Mouse (Mus musculus) lung, embryonic 15.5 days (tissue): ENCODE data around the gene Gm9747. TPM values are rescaled to one million over a fixed set of nuclear protein-coding genes. Genes with fewer than 3 reads are reported as not detected.

Source experiments
- ATAC-seq: fragments of 200-750 bp; cut with Nextera tagmentation; 2 replicates; pipeline ENCODE4 v1.8.0; 2017; ENCODE audit warnings: moderate number of reproducible peaks, borderline replicate concordance; ENCODE audit not compliant: low FRiP score, low TSS enrichment; ENCODE audit errors: extremely low read depth
- H3K27ac ChIP-seq: fragments of 300-500 bp; sonication (generic); 2 replicates; pipeline ENCODE4 v1.5.1; 2015; ENCODE audit warnings: moderate library complexity, mild to moderate bottlenecking, inconsistent platforms
- H3K27me3 ChIP-seq: fragments of 300-500 bp; sonication (generic); 2 replicates; pipeline ENCODE4 v1.6.1; 2015; ENCODE audit warnings: inconsistent platforms
- H3K36me3 ChIP-seq: fragments of 300-500 bp; sonication (generic); 2 replicates; pipeline ENCODE4 v1.6.1; 2015; ENCODE audit warnings: inconsistent platforms
- H3K4me1 ChIP-seq: fragments of 300-500 bp; sonication (generic); 2 replicates; pipeline ENCODE4 v1.6.1; 2015; ENCODE audit warnings: inconsistent platforms
- H3K4me2 ChIP-seq: fragments of 300-500 bp; sonication (generic); 2 replicates; pipeline ENCODE4 v1.6.1; 2015; ENCODE audit warnings: inconsistent platforms, mild to moderate bottlenecking, moderate library complexity
- H3K4me3 ChIP-seq: fragments of 300-500 bp; sonication (generic); 2 replicates; pipeline ENCODE4 v1.5.1; 2015; ENCODE audit warnings: mild to moderate bottlenecking, inconsistent platforms
- H3K9ac ChIP-seq: fragments of 300-500 bp; sonication (generic); 2 replicates; pipeline ENCODE4 v1.6.1; 2015; ENCODE audit warnings: inconsistent platforms
- H3K9me3 ChIP-seq: fragments of 300-500 bp; sonication (generic); 2 replicates; pipeline ENCODE4 v1.6.1; 2016; ENCODE audit warnings: inconsistent platforms
- WGBS: fragments of 180-500 bp; shearing (Covaris S2); methylation state at CpG from one replicate; pipeline ENCODE4 v1.1.7; 2015; 5-methylcytosine and 5-hydroxymethylcytosine counted together
- polyA plus RNA-seq: library from polyadenylated mRNA; unstranded; fragments of >200 nt; fragmentation: Nextera tagmentation; extraction: Ambion mirVana; gene quantifications from 2 replicates; pipeline ENCODE4 v1.2.1, GENCODE M21; 2015

Gene Gm9747
- polyA plus RNA-seq, 1 experiment from 2014 or later: 35.0 TPM

GRCm38 (mm10) chr1:82260055-82260454, 27.1 kb downstream of the Gm9747 start:
- Histone ChIP-seq H3K27me3 (no peaks in the 10 kb centered on the region), H3K36me3 (0 out of 2 replicates have a peak, but pooled peaks cover 6% of the 10 kb centered on the region), H3K4me2 (no peak overlapping the region), H3K9ac (no peak overlapping the region), H3K4me3 (no peak overlapping the region), H3K9me3 (no peaks in the 10 kb centered on the region), H3K27ac (no peak overlapping the region), H3K4me1 (peaks cover 14% of the 10 kb centered on the region; the same call in 1 of the 2 replicates)
- WGBS: 61% methylated on average over 3 of the region's 3 CpGs
- ATAC-seq: no peak

GRCm38 (mm10) chr1:82261053-82261618, 28.2 kb downstream of the Gm9747 start:
- H3K27me3 ChIP-seq: no peaks in the 10 kb centered on the region
- no peak overlapping the region for H3K4me3 ChIP-seq
- peaks cover 14% of the 10 kb centered on the region; the same call in 1 of the 2 replicates for H3K4me1 ChIP-seq
- no peak overlapping the region for H3K4me2 ChIP-seq
- peaks cover 4% of the 10 kb centered on the region; the same call in 1 of the 2 replicates for H3K36me3 ChIP-seq
- no peak overlapping the region for H3K9ac ChIP-seq
- H3K27ac ChIP-seq: no peak overlapping the region
- ATAC-seq: no peak
- no peaks in the 10 kb centered on the region for H3K9me3 ChIP-seq
- WGBS: 66% methylated on average over 9 of the region's 9 CpGs

DNA sequence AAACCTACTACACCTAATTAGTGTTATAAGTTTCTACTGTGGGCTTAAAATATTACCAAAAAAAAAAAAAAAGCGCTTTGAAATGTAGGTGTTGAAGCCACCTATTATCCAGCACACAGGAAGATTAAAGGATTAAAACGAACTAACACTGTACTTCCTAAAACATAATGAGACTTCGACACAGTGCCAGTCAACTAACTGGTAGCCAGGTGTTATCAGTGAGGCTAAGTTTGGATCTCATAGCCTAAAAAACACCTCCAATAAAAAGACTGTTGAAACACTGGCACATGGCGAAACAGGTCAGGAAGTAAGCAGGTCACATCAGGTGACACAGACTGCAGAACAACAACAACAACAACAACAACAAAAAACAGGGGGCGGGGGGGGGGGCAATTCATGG, 28.7 kb downstream of the Gm9747 start:
- WGBS: 81% methylated on average over 5 of the region's 5 CpGs
- Histone ChIP-seq H3K4me2 (no peak overlapping the region), H3K9ac (no peak overlapping the region), H3K4me3 (no peak overlapping the region), H3K4me1 (peaks cover 14% of the 10 kb centered on the region; the same call in 1 of the 2 replicates), H3K9me3 (no peaks in the 10 kb centered on the region), H3K36me3 (peaks cover 5% of the 10 kb centered on the region; the same call in 1 of the 2 replicates), H3K27me3 (no peaks in the 10 kb centered on the region), H3K27ac (no peak overlapping the region)
- ATAC-seq: no peak

- no peaks in the 10 kb centered on the region for H3K27me3 ChIP-seq
- H3K9ac ChIP-seq: no peak overlapping the region
- no peak for ATAC-seq
- H3K36me3 ChIP-seq: peaks cover 5% of the 10 kb centered on the region; the same call in 1 of the 2 replicates
- no peak overlapping the region for H3K4me2 ChIP-seq
- H3K4me3 ChIP-seq: no peak overlapping the region
- H3K27ac ChIP-seq: no peak overlapping the region
- H3K9me3 ChIP-seq: no peaks in the 10 kb centered on the region
- peaks cover 12% of the 10 kb centered on the region; the same call in 1 of the 2 replicates for H3K4me1 ChIP-seq
- WGBS: 71% methylated on average over 1 of the region's 1 CpGs
Measured at GRCm38 (mm10) chr1:82262331-82262730, 29.4 kb downstream of the Gm9747 start.

DNA sequence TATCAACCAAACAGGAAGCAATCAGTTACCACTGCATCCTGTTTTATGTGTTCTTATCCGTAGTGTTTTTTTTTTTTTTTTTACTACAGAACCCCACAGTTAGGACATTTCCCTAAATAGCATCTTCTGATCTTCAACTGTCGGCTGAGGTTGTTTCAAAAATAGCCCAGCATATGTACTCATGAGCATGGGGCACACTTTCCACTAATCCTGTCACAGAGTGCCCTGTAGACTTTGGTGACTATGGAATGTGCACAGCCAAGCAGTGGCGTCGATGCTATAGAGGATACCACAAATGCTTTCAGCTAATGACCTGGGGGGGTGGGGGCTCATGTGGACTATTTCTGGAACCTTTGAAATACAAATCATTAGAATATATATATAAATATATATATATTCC, 34.6 kb downstream of the Gm9747 start:
- no peak overlapping the region for H3K9ac ChIP-seq
- no peak for ATAC-seq
- no peak overlapping the region for H3K4me3 ChIP-seq
- WGBS: 45% methylated on average over 4 of the region's 4 CpGs
- no peaks in the 10 kb centered on the region for H3K27me3 ChIP-seq
- H3K9me3 ChIP-seq: no peaks in the 10 kb centered on the region
- no peak overlapping the region for H3K4me2 ChIP-seq
- 0 out of 2 replicates have a peak, but pooled peaks cover under 1% of the 10 kb centered on the region for H3K4me1 ChIP-seq
- H3K36me3 ChIP-seq: peaks cover 26% of the 10 kb centered on the region; the same call in 1 of the 2 replicates
- no peak overlapping the region for H3K27ac ChIP-seq

GRCm38 (mm10) chr1:82272231-82272630, 39.3 kb downstream of the Gm9747 start:
- Histone ChIP-seq H3K27ac (no peak overlapping the region), H3K9me3 (no peaks in the 10 kb centered on the region), H3K4me2 (no peak overlapping the region), H3K4me3 (no peak overlapping the region), H3K4me1 (peaks cover 21% of the 10 kb centered on the region), H3K27me3 (no peaks in the 10 kb centered on the region), H3K36me3 (peaks cover 36% of the 10 kb centered on the region), H3K9ac (no peak overlapping the region)
- ATAC-seq: no peak
- 77% methylated on average over 5 of the region's 5 CpGs for WGBS

- H3K27ac ChIP-seq: no peak overlapping the region
- no peak overlapping the region for H3K9ac ChIP-seq
- H3K4me3 ChIP-seq: no peak overlapping the region
- 43% methylated on average over 6 of the region's 6 CpGs for WGBS
- peaks cover 48% of the 10 kb centered on the region for H3K36me3 ChIP-seq
- ATAC-seq: no peak
- no peak overlapping the region for H3K4me2 ChIP-seq
- H3K27me3 ChIP-seq: no peaks in the 10 kb centered on the region
- no peaks in the 10 kb centered on the region for H3K9me3 ChIP-seq
- peaks cover 21% of the 10 kb centered on the region for H3K4me1 ChIP-seq
Measured at GRCm38 (mm10) chr1:82273529-82273928, 40.6 kb downstream of the Gm9747 start.

- peaks cover 46% of the 10 kb centered on the region for H3K36me3 ChIP-seq
- no peaks in the 10 kb centered on the region for H3K9me3 ChIP-seq
- WGBS: 14% methylated on average over 1 of the region's 1 CpGs
- no peak overlapping the region for H3K9ac ChIP-seq
- H3K27ac ChIP-seq: peak overlapping the region; percentile 11; the same call in 1 of the 2 replicates
- no peaks in the 10 kb centered on the region for H3K27me3 ChIP-seq
- no peak overlapping the region for H3K4me3 ChIP-seq
- ATAC-seq: no peak
- H3K4me2 ChIP-seq: no peak overlapping the region
- H3K4me1 ChIP-seq: peaks cover 22% of the 10 kb centered on the region
Measured at GRCm38 (mm10) chr1:82274361-82274760, 41.4 kb downstream of the Gm9747 start.

- no peak overlapping the region for H3K4me3 ChIP-seq
- H3K9ac ChIP-seq: no peak overlapping the region
- no peaks in the 10 kb centered on the region for H3K27me3 ChIP-seq
- no peak overlapping the region for H3K4me2 ChIP-seq
- H3K9me3 ChIP-seq: no peaks in the 10 kb centered on the region
- H3K4me1 ChIP-seq: peaks cover 34% of the 10 kb centered on the region
- H3K36me3 ChIP-seq: peaks cover 31% of the 10 kb centered on the region
- ATAC-seq: no peak
- WGBS: 38% methylated on average over 1 of the region's 1 CpGs
- no peak overlapping the region for H3K27ac ChIP-seq
Measured at GRCm38 (mm10) chr1:82279768-82280167, 46.9 kb downstream of the Gm9747 start.

GRCm38 (mm10) chr1:82281823-82282222, 48.9 kb downstream of the Gm9747 start:
- Histone ChIP-seq H3K4me1 (peaks cover 21% of the 10 kb centered on the region), H3K27ac (no peak overlapping the region), H3K27me3 (no peaks in the 10 kb centered on the region), H3K9me3 (no peaks in the 10 kb centered on the region), H3K4me3 (no peak overlapping the region), H3K36me3 (peaks cover 19% of the 10 kb centered on the region), H3K9ac (no peak overlapping the region), H3K4me2 (no peak overlapping the region)
- 60% methylated on average over 6 of the region's 6 CpGs for WGBS
- no peak for ATAC-seq

DNA sequence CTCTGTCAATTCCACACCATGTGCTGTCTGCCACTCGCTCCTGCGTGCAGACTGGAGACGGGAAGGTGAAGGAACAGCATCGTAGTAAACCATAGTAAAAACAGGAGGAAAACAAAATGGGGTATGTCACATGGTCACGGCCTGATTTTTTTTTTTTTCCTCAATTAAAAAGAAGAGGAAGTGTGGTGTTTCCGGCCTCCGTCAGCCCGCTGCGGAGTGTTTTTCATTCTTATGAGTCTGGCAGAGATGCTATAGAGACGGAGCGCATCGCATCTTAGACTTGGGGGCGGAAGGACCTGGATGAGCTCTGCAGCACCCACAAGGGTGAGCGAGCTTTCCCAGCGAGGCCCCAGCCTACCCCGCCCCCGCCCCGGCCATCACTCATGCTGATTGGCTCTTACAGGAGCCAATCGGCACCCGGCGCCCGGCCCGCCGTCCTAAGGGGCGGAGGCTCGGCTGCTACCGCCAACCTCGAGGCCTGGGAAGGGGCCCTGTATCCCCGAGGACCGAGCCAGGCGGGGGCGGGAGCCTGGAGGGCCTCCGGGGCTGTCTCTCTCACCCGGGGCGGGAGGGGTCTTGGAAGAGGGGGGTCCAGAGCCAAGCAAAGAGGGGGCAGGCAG, 50.2 kb downstream of the Gm9747 start:
- peaks cover 7% of the 10 kb centered on the region; the same call in 1 of the 2 replicates for H3K36me3 ChIP-seq
- H3K27ac ChIP-seq: peak overlapping the region; percentile 93
- peak overlapping the region; percentile 46 for H3K9ac ChIP-seq
- H3K4me1 ChIP-seq: peaks cover 28% of the 10 kb centered on the region
- H3K9me3 ChIP-seq: no peaks in the 10 kb centered on the region
- peak; percentile 98 for ATAC-seq
- no peaks in the 10 kb centered on the region for H3K27me3 ChIP-seq
- peak overlapping the region; percentile 77 for H3K4me3 ChIP-seq
- peak overlapping the region; percentile 84 for H3K4me2 ChIP-seq
- WGBS: under 1% methylated on average over 35 of the region's 35 CpGs

DNA sequence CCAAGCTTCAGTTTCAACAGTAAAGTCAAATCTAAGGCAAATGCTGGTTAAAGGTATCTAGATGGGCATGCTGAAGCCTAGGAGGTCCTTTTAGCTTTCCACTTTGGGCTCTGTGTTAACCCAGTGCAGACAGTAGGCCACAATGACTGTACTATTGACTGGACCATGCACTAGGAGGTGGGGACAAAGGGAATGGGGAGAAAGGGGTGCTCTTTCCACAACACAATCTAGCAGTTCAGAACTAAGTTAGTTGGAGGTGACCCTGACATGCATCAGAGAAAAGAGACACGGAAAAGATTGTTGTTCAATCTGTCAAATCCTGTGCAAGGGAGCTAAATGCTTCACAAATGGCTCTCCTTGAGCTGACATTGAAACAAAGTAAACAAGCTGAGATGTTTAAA, 51.0 kb downstream of the Gm9747 start:
- Histone ChIP-seq H3K27ac (peak overlapping the region; percentile 93), H3K4me1 (peaks cover 36% of the 10 kb centered on the region), H3K9ac (peak overlapping the region; percentile 46), H3K36me3 (peaks cover 2% of the 10 kb centered on the region; the same call in 1 of the 2 replicates), H3K27me3 (no peaks in the 10 kb centered on the region), H3K4me3 (peak overlapping the region; percentile 77), H3K9me3 (no peaks in the 10 kb centered on the region), H3K4me2 (peak overlapping the region; percentile 84)
- WGBS: 9% methylated on average over 1 of the region's 1 CpGs
- ATAC-seq: no peak
